Mouse (Mus musculus) hindbrain, postnatal 0 days (tissue): ENCODE data around the gene Gm13420. TPM values are rescaled to one million over a fixed set of nuclear protein-coding genes. Genes with fewer than 3 reads are reported as not detected.
A peak's percentile ranks its signal among the peaks of the same experiment; 100 is the strongest.

Source experiments
- ATAC-seq: fragments of 200-750 bp; cut with Nextera tagmentation; 2 replicates; pipeline ENCODE4 v1.8.0; 2017; ENCODE audit warnings: mild to moderate bottlenecking, moderate TSS enrichment, moderate library complexity
- DNase-seq: peaks from one replicate; pipeline ENCODE4 v3.0.0-alpha.2; 2015; ENCODE audit warnings: low spot score
- H3K27ac ChIP-seq: fragments of 300-500 bp; sonication (generic); 2 replicates; pipeline ENCODE4 v1.5.1; 2014; ENCODE audit warnings: mild to moderate bottlenecking
- H3K27me3 ChIP-seq: fragments of 300-500 bp; sonication (generic); 2 replicates; pipeline ENCODE4 v1.6.1; 2014; ENCODE audit warnings: low read length, mixed read lengths; ENCODE audit not compliant: insufficient read depth
- H3K36me3 ChIP-seq: fragments of 300-500 bp; sonication (generic); 2 replicates; pipeline ENCODE4 v1.6.1; 2014; ENCODE audit warnings: low read length, mixed read lengths; ENCODE audit not compliant: insufficient read depth
- H3K4me1 ChIP-seq: fragments of 300-500 bp; sonication (generic); 2 replicates; pipeline ENCODE4 v1.6.1; 2014; ENCODE audit warnings: antibody characterized with exemption, low read length, mixed read lengths; ENCODE audit not compliant: insufficient read depth
- H3K4me2 ChIP-seq: fragments of 300-500 bp; sonication (generic); 2 replicates; pipeline ENCODE4 v1.6.1; 2014; ENCODE audit warnings: low read depth, mild to moderate bottlenecking, low read length, moderate library complexity, mixed read lengths
- H3K4me3 ChIP-seq: fragments of 300-500 bp; sonication (generic); 2 replicates; pipeline ENCODE4 v1.5.1; 2014; ENCODE audit warnings: low read length
- H3K9ac ChIP-seq: fragments of 300-500 bp; sonication (generic); replicated peaks from 2 replicates; pipeline ENCODE4 v1.6.1; 2014; ENCODE audit warnings: mild to moderate bottlenecking, low read length, moderate library complexity, mixed read lengths
- H3K9me3 ChIP-seq: fragments of 300-500 bp; sonication (generic); 2 replicates; pipeline ENCODE4 v1.6.1; 2016; ENCODE audit warnings: low read length, mixed read lengths
- CTCF ChIP-seq: IDR thresholded peaks from 2 replicates; pipeline ENCODE4 v1.5.1; 2016; ENCODE audit warnings: antibody characterized with exemption, control low read depth, low read depth
- WGBS: fragments of 180-500 bp; shearing (Covaris S2); extraction: QIAGEN DNeasy Blood & Tissue Kit; methylation state at CpG from one replicate; pipeline ENCODE4 v1.1.7; 2014; 5-methylcytosine and 5-hydroxymethylcytosine counted together
- polyA plus RNA-seq: library from polyadenylated mRNA; unstranded; fragments of >200 nt; fragmentation: Nextera tagmentation; extraction: Ambion mirVana; gene quantifications from 2 replicates; pipeline ENCODE4 v1.2.1, GENCODE M21; 2015
- total RNA-seq: library from RNA; depleted of rRNA; stranded (reverse); fragments of >200 nt; gene quantifications from 2 replicates; pipeline ENCODE4 v1.2.3, GENCODE M21; 2014

Gm13420 gene
- total and polyA plus RNA-seq, 2 experiments from 2014 or later: 0.56 to 2.6 TPM

GRCm38 (mm10) chr2:29738799-29739198 is 12.7 kb downstream of the Gm13420 start:
- H3K27ac ChIP-seq: no peak overlapping the region
- H3K9me3 ChIP-seq: no peaks in the 10 kb centered on the region
- H3K4me2 ChIP-seq: no peak overlapping the region
- H3K4me3 ChIP-seq: no peak overlapping the region
- no peaks in the 10 kb centered on the region for H3K27me3 ChIP-seq
- ATAC-seq: no peak
- H3K4me1 ChIP-seq: no peaks in the 10 kb centered on the region
- H3K9ac ChIP-seq: no peak overlapping the region
- no peak for DNase-seq
- no peak for TF ChIP-seq CTCF
- peaks cover 48% of the 10 kb centered on the region for H3K36me3 ChIP-seq
- 51% methylated on average over 4 of the region's 4 CpGs for WGBS

GRCm38 (mm10) chr2:29737209-29737925 is 14.1 kb downstream of the Gm13420 start:
- H3K27ac ChIP-seq: no peak overlapping the region
- H3K4me1 ChIP-seq: no peaks in the 10 kb centered on the region
- H3K9me3 ChIP-seq: no peaks in the 10 kb centered on the region
- DNase-seq (no peak), ATAC-seq (no peak)
- H3K4me3 ChIP-seq: no peak overlapping the region
- no peaks in the 10 kb centered on the region for H3K27me3 ChIP-seq
- H3K9ac ChIP-seq: no peak overlapping the region
- 87% methylated on average over 12 of the region's 12 CpGs for WGBS
- no peak for TF ChIP-seq CTCF
- H3K36me3 ChIP-seq: peaks cover 61% of the 10 kb centered on the region
- H3K4me2 ChIP-seq: no peak overlapping the region

- H3K27me3 ChIP-seq: no peaks in the 10 kb centered on the region
- no peak overlapping the region for H3K4me3 ChIP-seq
- no peak for DNase-seq
- ATAC-seq: no peak
- H3K36me3 ChIP-seq: peaks cover 69% of the 10 kb centered on the region
- 92% methylated on average over 12 of the region's 12 CpGs for WGBS
- TF ChIP-seq CTCF: no peak
- no peaks in the 10 kb centered on the region for H3K4me1 ChIP-seq
- H3K4me2 ChIP-seq: no peak overlapping the region
- H3K27ac ChIP-seq: no peak overlapping the region
- no peaks in the 10 kb centered on the region for H3K9me3 ChIP-seq
- H3K9ac ChIP-seq: no peak overlapping the region
These were observed 15.8 kb downstream of the Gm13420 start for GRCm38 (mm10) chr2:29735708-29736107.

- Histone ChIP-seq H3K36me3 (peaks cover 80% of the 10 kb centered on the region), H3K4me2 (no peak overlapping the region), H3K4me1 (no peaks in the 10 kb centered on the region), H3K9me3 (no peaks in the 10 kb centered on the region), H3K27me3 (no peaks in the 10 kb centered on the region), H3K27ac (no peak overlapping the region), H3K4me3 (no peak overlapping the region), H3K9ac (no peak overlapping the region)
- ATAC-seq (no peak), DNase-seq (no peak)
- 93% methylated on average over 5 of the region's 5 CpGs for WGBS
- TF ChIP-seq CTCF: no peak
These were observed 18.1 kb downstream of the Gm13420 start for GRCm38 (mm10) chr2:29733348-29733747.

- Histone ChIP-seq H3K4me3 (no peak overlapping the region), H3K4me2 (no peak overlapping the region), H3K27ac (no peak overlapping the region), H3K4me1 (no peaks in the 10 kb centered on the region), H3K27me3 (no peaks in the 10 kb centered on the region), H3K9ac (no peak overlapping the region), H3K36me3 (peaks cover 81% of the 10 kb centered on the region), H3K9me3 (no peaks in the 10 kb centered on the region)
- no peak for TF ChIP-seq CTCF
- ATAC-seq: no peak
- 90% methylated on average over 10 of the region's 10 CpGs for WGBS
- DNase-seq: no peak
These were observed 18.9 kb downstream of the Gm13420 start for GRCm38 (mm10) chr2:29732559-29732958.

GRCm38 (mm10) chr2:29731545-29731944 is 19.9 kb downstream of the Gm13420 start:
- no peak for ATAC-seq
- WGBS: 73% methylated on average over 3 of the region's 3 CpGs
- peaks cover 78% of the 10 kb centered on the region for H3K36me3 ChIP-seq

GRCm38 (mm10) chr2:29729500-29729899 is 22.0 kb downstream of the Gm13420 start:
- Histone ChIP-seq H3K4me2 (no peak overlapping the region), H3K27ac (no peak overlapping the region), H3K9ac (no peak overlapping the region), H3K4me3 (no peak overlapping the region), H3K36me3 (peaks cover 80% of the 10 kb centered on the region), H3K4me1 (no peaks in the 10 kb centered on the region), H3K27me3 (no peaks in the 10 kb centered on the region), H3K9me3 (no peaks in the 10 kb centered on the region)
- ATAC-seq (no peak), DNase-seq (no peak)
- TF ChIP-seq CTCF: no peak
- 49% methylated on average over 2 of the region's 2 CpGs for WGBS

More at GRCm38 (mm10) chr2:29731545-29731944, 19.9 kb downstream of the Gm13420 start:
- H3K27me3 ChIP-seq: no peaks in the 10 kb centered on the region
- no peak overlapping the region for H3K4me3 ChIP-seq
- H3K4me1 ChIP-seq: no peaks in the 10 kb centered on the region
- peak; percentile 24 for DNase-seq
- no peak overlapping the region for H3K27ac ChIP-seq
- peak; percentile 56 for TF ChIP-seq CTCF
- no peak overlapping the region for H3K4me2 ChIP-seq
- no peak overlapping the region for H3K9ac ChIP-seq
- no peaks in the 10 kb centered on the region for H3K9me3 ChIP-seq
